Mouse (Mus musculus) limb, embryonic 11.5 days (tissue): Measurements from ENCODE around the gene Cuta. TPM values are rescaled to one million over a fixed set of nuclear protein-coding genes. Genes with fewer than 3 reads are reported as not detected.
"Not testable (repeated sequence)": the region's sequence is repeated elsewhere in the genome, so short reads cannot be mapped to it uniquely, and the experiment has no call there.

Experiments
- ATAC-seq: fragments of 200-750 bp; cut with Nextera tagmentation; 2 replicates; pipeline ENCODE4 v1.8.0; 2017; ENCODE audit warnings: low read depth; ENCODE audit not compliant: insufficient number of reproducible peaks, low FRiP score, low TSS enrichment
- DNase-seq: peaks from one replicate; pipeline ENCODE4 v3.0.0-alpha.2; 2015; ENCODE audit warnings: low spot score
- H3K27ac ChIP-seq: fragments of 300-500 bp; sonication (generic); replicated peaks from 2 replicates; pipeline ENCODE4 v1.5.1; 2014; ENCODE audit warnings: low read depth, mild to moderate bottlenecking, low read length
- H3K27me3 ChIP-seq: fragments of 300-500 bp; sonication (generic); 2 replicates; pipeline ENCODE4 v1.6.1; 2014; ENCODE audit warnings: mild to moderate bottlenecking, low read length, mixed read lengths; ENCODE audit not compliant: control insufficient read depth, insufficient read depth
- H3K36me3 ChIP-seq: fragments of 300-500 bp; sonication (generic); 2 replicates; pipeline ENCODE4 v1.6.1; 2014; ENCODE audit warnings: mild to moderate bottlenecking, low read length, moderate library complexity, mixed read lengths; ENCODE audit not compliant: control insufficient read depth, insufficient read depth
- H3K4me1 ChIP-seq: fragments of 300-500 bp; sonication (generic); 2 replicates; pipeline ENCODE4 v1.6.1; 2014; ENCODE audit warnings: low read length, mixed read lengths; ENCODE audit not compliant: control insufficient read depth, insufficient read depth
- H3K4me2 ChIP-seq: fragments of 300-500 bp; sonication (generic); 2 replicates; pipeline ENCODE4 v1.6.1; 2014; ENCODE audit warnings: low read depth, mild to moderate bottlenecking, moderate library complexity; ENCODE audit not compliant: severe bottlenecking
- H3K4me3 ChIP-seq: fragments of 300-500 bp; sonication (generic); 2 replicates; pipeline ENCODE4 v1.5.1; 2014; ENCODE audit warnings: low read depth, low read length
- H3K9ac ChIP-seq: fragments of 300-500 bp; sonication (generic); 2 replicates; pipeline ENCODE4 v1.6.1; 2014; ENCODE audit warnings: mild to moderate bottlenecking, low read length
- H3K9me3 ChIP-seq: fragments of 300-500 bp; sonication (generic); 2 replicates; pipeline ENCODE4 v1.6.1; 2016; ENCODE audit warnings: low read length; ENCODE audit not compliant: control insufficient read depth
- WGBS: fragments of 180-500 bp; shearing (Covaris S2); extraction: QIAGEN DNeasy Blood & Tissue Kit; methylation state at CpG from one replicate; pipeline ENCODE4 v1.1.7; 2014; 5-methylcytosine and 5-hydroxymethylcytosine counted together
- polyA plus RNA-seq: library from polyadenylated mRNA; unstranded; fragments of >200 nt; fragmentation: Nextera tagmentation; extraction: Ambion mirVana; gene quantifications from 2 replicates; pipeline ENCODE4 v1.2.1, GENCODE M21; 2014

Cuta gene
- polyA plus RNA-seq, 1 experiment from 2014 or later = 170 TPM

GRCm38 (mm10) chr17:26936921-26937695 lies 2.3 kb downstream of the Cuta start:
- Histone ChIP-seq H3K9ac (no peak overlapping the region), H3K27ac (no peak overlapping the region), H3K4me2 (no peak overlapping the region), H3K9me3 (no peaks in the 10 kb centered on the region), H3K36me3 (no peaks in the 10 kb centered on the region), H3K4me3 (no peak overlapping the region), H3K27me3 (no peaks in the 10 kb centered on the region), H3K4me1 (peaks cover 24% of the 10 kb centered on the region)
- 88% methylated on average over 15 of the region's 15 CpGs for WGBS
- DNase-seq (peak; percentile 17), ATAC-seq (no peak)

DNA sequence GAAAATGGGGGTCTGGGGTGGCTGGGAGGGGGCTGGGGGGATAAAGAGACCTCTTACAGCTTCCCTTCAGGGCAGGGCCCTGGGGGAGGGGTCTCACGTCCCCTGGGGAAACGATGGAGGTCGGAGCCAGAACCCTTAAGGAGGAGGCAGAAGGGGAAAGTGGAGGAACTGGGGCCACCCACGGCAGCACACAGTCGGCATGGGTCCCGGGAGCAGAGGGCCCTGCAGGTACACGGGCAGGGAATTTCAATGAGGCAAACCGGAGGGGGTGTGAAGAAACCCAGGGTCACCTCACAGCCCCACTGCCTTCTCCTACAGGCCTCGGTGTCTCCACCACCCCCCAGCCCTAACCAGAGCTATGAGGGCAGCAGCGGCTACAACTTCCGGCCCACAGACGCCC lies 2.9 kb downstream of the Cuta start:
- DNase-seq (no peak), ATAC-seq (no peak)
- H3K36me3 ChIP-seq = no peaks in the 10 kb centered on the region
- H3K27me3 ChIP-seq = no peaks in the 10 kb centered on the region
- H3K27ac ChIP-seq = no peak overlapping the region
- H3K4me3 ChIP-seq = no peak overlapping the region
- H3K4me1 ChIP-seq = peaks cover 21% of the 10 kb centered on the region
- 88% methylated on average over 12 of the region's 12 CpGs for WGBS
- no peak overlapping the region for H3K9ac ChIP-seq
- H3K4me2 ChIP-seq = no peak overlapping the region
- no peaks in the 10 kb centered on the region for H3K9me3 ChIP-seq

- H3K27ac ChIP-seq = no peak overlapping the region
- no peak overlapping the region for H3K4me2 ChIP-seq
- no peak overlapping the region for H3K4me3 ChIP-seq
- no peaks in the 10 kb centered on the region for H3K27me3 ChIP-seq
- WGBS = 91% methylated on average over 9 of the region's 9 CpGs
- no peak overlapping the region for H3K9ac ChIP-seq
- ATAC-seq (no peak), DNase-seq (no peak)
- H3K4me1 ChIP-seq = peaks cover 19% of the 10 kb centered on the region
- H3K36me3 ChIP-seq = peaks cover 2% of the 10 kb centered on the region; the same call in 1 of the 2 replicates
- no peaks in the 10 kb centered on the region for H3K9me3 ChIP-seq
Observed at GRCm38 (mm10) chr17:26935027-26935426, 4.3 kb downstream of the Cuta start.

DNA sequence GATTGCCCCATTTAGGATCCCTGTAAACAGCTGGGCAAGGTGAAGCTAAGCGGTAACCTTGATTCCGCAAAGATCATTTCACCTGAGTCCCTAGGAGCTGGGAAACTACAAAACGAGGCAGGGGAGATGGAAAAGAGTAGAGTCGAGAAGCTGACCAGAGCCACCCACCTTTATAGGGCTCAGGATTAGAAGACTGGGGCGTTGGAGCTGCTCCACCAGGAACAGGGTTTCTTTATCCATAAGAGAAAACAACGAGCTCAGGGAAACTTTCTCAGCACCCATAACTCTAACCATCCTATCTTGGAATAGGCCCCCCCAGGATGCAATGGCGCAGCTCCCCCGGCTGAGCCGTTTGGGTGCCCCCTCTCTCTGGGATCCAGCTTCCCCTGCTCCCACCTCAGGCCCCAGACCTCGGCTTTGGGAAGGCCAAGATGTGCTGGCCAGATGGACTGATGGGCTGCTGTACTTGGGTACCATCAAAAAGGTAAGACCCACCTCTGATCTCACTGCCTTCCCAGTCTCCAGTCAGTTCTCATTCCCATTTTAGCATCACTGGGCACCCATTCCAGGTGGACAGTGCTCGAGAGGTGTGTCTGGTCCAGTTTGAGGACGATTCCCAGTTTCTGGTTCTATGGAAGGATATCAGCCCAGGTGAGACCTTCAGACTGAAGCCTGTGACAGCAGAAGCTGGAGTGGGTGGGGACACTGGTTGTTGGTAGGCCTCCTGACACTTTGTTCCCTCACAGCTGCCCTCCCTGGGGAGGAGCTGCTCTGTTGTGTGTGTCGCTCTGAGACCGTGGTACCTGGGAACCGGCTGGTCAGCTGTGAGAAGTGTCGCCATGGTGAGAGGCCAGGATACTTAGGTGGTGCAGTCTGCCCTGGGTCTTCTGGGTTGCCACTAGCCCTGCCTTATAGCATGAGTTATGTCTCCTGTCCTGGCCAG lies 5.2 kb downstream of the Cuta start:
- no peak for ATAC-seq
- no peak for DNase-seq
- Histone ChIP-seq H3K4me1 (peaks cover 16% of the 10 kb centered on the region), H3K9me3 (no peaks in the 10 kb centered on the region), H3K36me3 (peaks cover 2% of the 10 kb centered on the region; the same call in 1 of the 2 replicates), H3K4me3 (peak overlapping the region; percentile 65), H3K27ac (no peak overlapping the region), H3K27me3 (no peaks in the 10 kb centered on the region), H3K9ac (no peak overlapping the region; the same call in 1 of the 2 replicates), H3K4me2 (peak overlapping the region; percentile 94)
- WGBS = 82% methylated on average over 16 of the region's 16 CpGs

DNA sequence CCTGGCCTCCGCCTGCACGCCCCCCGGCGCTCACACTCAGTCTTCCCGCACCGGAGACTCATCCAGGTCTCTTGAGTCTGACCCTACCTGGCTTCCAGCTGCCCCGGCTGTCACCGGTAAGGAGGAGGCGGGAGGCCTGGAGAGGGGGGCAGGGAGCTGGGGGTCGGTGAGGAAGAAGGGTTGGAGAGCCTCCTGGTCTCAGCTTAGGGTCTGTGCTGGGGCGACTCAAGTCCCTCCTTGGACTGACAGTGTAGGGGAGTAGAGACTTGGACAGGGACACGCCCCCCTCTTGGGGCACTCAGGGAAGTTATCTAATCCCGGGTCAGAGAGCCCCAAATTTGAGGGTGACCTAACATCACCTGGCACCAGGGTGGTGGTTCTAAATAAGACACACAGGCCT lies 6.0 kb downstream of the Cuta start:
- peaks cover 4% of the 10 kb centered on the region; the same call in 1 of the 2 replicates for H3K36me3 ChIP-seq
- H3K9ac ChIP-seq = peak overlapping the region; percentile 72
- no peaks in the 10 kb centered on the region for H3K27me3 ChIP-seq
- DNase-seq (no peak), ATAC-seq (peak; percentile 44; the same call in 1 of the 2 replicates)
- peaks cover 12% of the 10 kb centered on the region for H3K4me1 ChIP-seq
- WGBS = 7% methylated on average over 13 of the region's 13 CpGs
- H3K9me3 ChIP-seq = no peaks in the 10 kb centered on the region
- H3K4me3 ChIP-seq = peak overlapping the region; percentile 65
- H3K27ac ChIP-seq = peak overlapping the region; percentile 73; the same call in 1 of the 2 replicates
- H3K4me2 ChIP-seq = peak overlapping the region; percentile 94

- peak; percentile 82 for ATAC-seq
- Histone ChIP-seq H3K27me3 (no peaks in the 10 kb centered on the region), H3K4me2 (peak within 1 kb of the TSS; percentile 94), H3K9ac (peak within 1 kb of the TSS; percentile 72), H3K4me1 (peaks cover 7% of the 10 kb centered on the region), H3K9me3 (no peaks in the 10 kb centered on the region), H3K4me3 (peak within 1 kb of the TSS; percentile 65), H3K27ac (peak within 1 kb of the TSS; percentile 73), H3K36me3 (peaks cover 4% of the 10 kb centered on the region; the same call in 1 of the 2 replicates)
- DNase-seq = peak; percentile 98
- under 1% methylated on average over 41 of the region's 43 CpGs for whole genome bisulfite sequencing
Observed at GRCm38 (mm10) chr17:26932839-26933398, 6.5 kb downstream of the Cuta start, which contains the start of gene Phf1. Gene Phf1 (plus strand): TSS chr17:26933052.

GRCm38 (mm10) chr17:26931795-26932194 lies 7.6 kb downstream of the Cuta start:
- not testable (repeated sequence) for ATAC-seq, H3K4me3 ChIP-seq, H3K27ac ChIP-seq, H3K4me1 ChIP-seq, H3K9me3 ChIP-seq, H3K9ac ChIP-seq, H3K4me2 ChIP-seq, H3K36me3 ChIP-seq, H3K27me3 ChIP-seq
- peak; percentile 55 for DNase-seq
- WGBS = 71% methylated on average over 7 of the region's 7 CpGs

DNA sequence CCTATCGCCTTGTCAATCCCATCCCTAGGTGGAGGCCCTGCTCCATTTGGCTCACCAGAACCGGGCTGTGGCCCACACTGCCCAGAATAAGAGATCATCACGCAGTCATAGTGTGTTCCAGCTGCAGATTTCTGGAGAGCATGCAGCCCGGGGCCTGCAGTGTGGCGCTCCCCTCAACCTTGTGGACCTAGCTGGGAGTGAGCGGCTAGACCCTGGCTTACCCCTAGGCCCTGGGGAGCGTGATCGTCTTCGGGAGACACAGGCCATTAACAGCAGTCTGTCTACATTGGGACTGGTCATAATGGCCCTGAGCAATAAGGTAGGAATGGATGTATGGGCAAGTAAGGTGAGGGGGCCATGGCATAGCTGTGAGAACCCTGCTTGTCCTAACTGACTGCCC lies 14.0 kb downstream of the Cuta start:
- not testable (repeated sequence) for ATAC-seq, H3K9me3 ChIP-seq, H3K4me2 ChIP-seq, H3K27ac ChIP-seq, H3K36me3 ChIP-seq, H3K4me3 ChIP-seq, H3K4me1 ChIP-seq, H3K9ac ChIP-seq, DNase-seq, H3K27me3 ChIP-seq
- WGBS = 95% methylated on average over 9 of the region's 9 CpGs
